Mouse (Mus musculus): ENCODE data around the gene Tmem255a. TPM values are rescaled to one million over a fixed set of nuclear protein-coding genes. Genes with fewer than 3 reads are reported as not detected.
A peak's percentile ranks its signal among the peaks of the same experiment; 100 is the strongest.

Gene Tmem255a
- total RNA-seq, 2 experiments from 2014 or later, result 0.17 to 0.38 TPM

- intact Hi-C loops (cut with DNase I), result loop anchor here (5.0 kb wide), 1 partner anchor 98 kb away; no protein-coding TSS in a partner anchor
- DNase-seq, result peak in 1 of 2 experiments; percentile 20
These were observed 72.3 kb downstream of the Tmem255a start for GRCm38 (mm10) chrX:38179891-38180310.

DNA sequence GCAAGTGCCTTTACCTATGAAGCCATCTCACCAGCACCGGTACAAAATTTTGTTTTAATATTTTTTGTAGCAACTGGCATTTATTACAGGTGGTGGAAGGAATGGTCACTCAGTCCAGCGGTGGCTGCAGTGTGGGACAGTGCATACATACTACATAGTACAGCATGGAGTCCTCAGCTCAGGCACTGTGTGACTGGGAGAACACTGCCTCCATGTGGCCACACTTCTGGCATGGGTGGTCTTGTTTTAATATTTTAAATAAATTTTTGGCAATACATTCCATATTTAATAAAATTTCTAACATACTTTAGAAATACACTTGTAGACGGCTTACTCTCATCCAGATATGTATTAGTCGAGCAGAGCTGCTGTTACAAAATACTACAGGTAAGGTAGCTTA is 85.6 kb downstream of the Tmem255a start:
- DNase-seq, result no peak
- intact Hi-C loops (cut with DNase I), result no loop called here

- intact Hi-C loops (cut with DNase I), result no loop called here
- DNase-seq, result no peak
These were observed 86.2 kb downstream of the Tmem255a start for GRCm38 (mm10) chrX:38166064-38166463.

- DNase-seq, result no peak
- intact Hi-C loops (cut with DNase I), result no loop called here
These were observed 86.9 kb downstream of the Tmem255a start for GRCm38 (mm10) chrX:38165315-38165714.

DNA sequence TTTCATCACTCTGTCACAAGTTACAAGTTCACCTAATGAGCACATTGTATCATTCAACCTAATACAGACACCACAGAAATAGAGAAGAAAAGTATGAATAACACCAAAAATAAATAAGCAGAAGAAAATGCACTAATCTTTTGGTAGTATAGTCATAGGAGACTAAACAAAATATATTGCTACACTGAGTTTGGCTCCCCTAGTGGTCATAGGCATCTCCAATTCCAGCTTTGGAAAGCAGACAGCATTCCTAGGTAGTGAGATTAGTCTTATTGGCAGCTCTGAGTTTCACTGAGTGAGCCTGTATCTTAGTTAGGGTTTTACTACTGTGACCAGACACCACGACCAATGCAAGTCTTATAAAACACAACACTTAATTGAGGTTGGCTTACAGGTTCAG is 93.1 kb downstream of the Tmem255a start:
- no peak for DNase-seq
- intact Hi-C loops (cut with DNase I), result no loop called here

Small RNA genes lying within 50 kb of the gene (microRNA-seq; reads per million reads assigned to microRNA genes)
- gene Mir3110, result 0 reads per million in 2 experiments

Other genes starting within 250 kb of the Tmem255a start
- gene Btg1-ps1, start 233.6 kb downstream of the Tmem255a start, total RNA-seq (2021), result not detected
- not detected for gene Btg1-ps2, start 209.3 kb downstream of the Tmem255a start, total RNA-seq (2021)
- gene Rhox10, start 186.0 kb downstream of the Tmem255a start, total RNA-seq (2021), result not detected
- gene Rhox11, start 167.3 kb downstream of the Tmem255a start, total RNA-seq (2021), result not detected
- not detected for gene Rhox12, start 141.5 kb downstream of the Tmem255a start, total RNA-seq (2021)
- gene Rhox13, start 131.2 kb downstream of the Tmem255a start, total RNA-seq (2021), result not detected
- 1 to 10 TPM; 5.5 to 6.4 TPM for gene Zbtb33, start 62.6 kb downstream of the Tmem255a start, total RNA-seq (2021)
- gene Atp1b4, start 63.7 kb upstream of the Tmem255a start, total RNA-seq (2021), result 1 to 10 TPM; 3.0 to 4.7 TPM
- 10 to 100 TPM; 58.2 to 66.6 TPM for gene Lamp2, start 204.0 kb upstream of the Tmem255a start, total RNA-seq (2021)